Comparison of ENCODE assay signal across 24 mouse cellular contexts in the genomic region with DNA sequence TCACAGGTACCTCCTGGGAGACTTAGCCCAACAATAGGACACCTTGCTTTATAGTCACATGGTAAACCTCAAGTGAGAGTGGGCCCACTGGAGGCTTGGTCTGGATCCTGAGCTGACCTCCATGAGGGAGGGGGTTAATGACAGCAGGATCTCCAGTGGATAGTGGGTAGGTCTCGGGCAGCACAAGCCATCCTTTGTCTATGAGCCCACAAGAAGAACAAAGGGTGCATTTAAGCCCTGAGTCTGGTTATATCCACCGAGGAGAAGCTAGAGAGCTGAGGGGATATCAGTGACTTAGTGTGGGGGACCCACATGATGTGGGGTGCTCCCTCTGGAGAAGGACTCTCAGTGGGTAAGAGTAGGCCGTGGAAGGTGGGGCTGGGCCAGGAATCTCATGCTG. TPM values are rescaled to one million over a fixed set of nuclear protein-coding genes. Genes with fewer than 3 reads are reported as not detected.
DNase-seq lines count a peak whose midpoint lies in the region; ATAC-seq lines count a peak whose summit lies in the region.
"Had no signal": no experiment of that assay in that cellular context is flagged by ENCODE, and none has a peak within 500 bp of the region (broad histone marks: within the 10 kb centered on the region; RNA-seq: fewer than 3 reads in every experiment).

No protein-coding gene starts in this region.

- H3K4me1 ChIP-seq in embryonic facial prominence, embryonic 14.5 days (ENCODE audit: control insufficient read depth, insufficient read depth, low read length): peaks cover 8% of the 10 kb centered on the region; the same call in 1 of the 2 replicates

- no peak overlapping the region; the same call in 1 of the 2 replicates for H3K27ac ChIP-seq in embryonic facial prominence, embryonic 14.5 days (replicated peaks; ENCODE audit: low read depth, low read length)
- H3K27ac ChIP-seq: macrophage had no signal

- ATAC-seq in frontal cortex, adult (ENCODE audit: low TSS enrichment): peak; percentile 45
- 0 out of 2 replicates have a peak, but pooled peaks have one; percentile 22 for ATAC-seq in embryonic facial prominence, embryonic 14.5 days (ENCODE audit: low read depth)
- ATAC-seq: intestine, embryonic 16.5 days; Patski had no signal

- no peak overlapping the region for H3K4me2 ChIP-seq in embryonic facial prominence, embryonic 14.5 days (ENCODE audit: low read depth, low read length)
- H3K4me2 ChIP-seq: heart, embryonic 11.5 days had no signal

- 51% methylated on average over 3 of the region's 3 CpGs for WGBS in embryonic facial prominence, embryonic 14.5 days

- no peaks in the 10 kb centered on the region for H3K9me3 ChIP-seq in embryonic facial prominence, embryonic 14.5 days (ENCODE audit: control insufficient read depth, low read length)

- no peak for DNase-seq in frontal cortex, adult 2 months (ENCODE audit: extremely low spot score in 1 of 2, low spot score in 1 of 2)
- peak; percentile 62 for DNase-seq in layer of hippocampus, adult 9-11 months
- no peak for DNase-seq in layer of hippocampus, adult 8-10 months (ENCODE audit: low spot score in 2 of 2)
- peak; percentile 85 for DNase-seq in brain, adult 2 months (ENCODE audit: low read depth, low spot score)
- DNase-seq in embryonic facial prominence, embryonic 14.5 days (ENCODE audit: low spot score): no peak
- no peak for DNase-seq in adrenal gland, postnatal 10 days
- DNase-seq in lung, postnatal 25 days (ENCODE audit: low spot score): no peak
- DNase-seq: adrenal gland, adult 2 months; gastrocnemius, postnatal 14 days; kidney, postnatal 25 days; thymus, adult 18-20 months; thymus, postnatal 4 days had no signal

- no peak overlapping the region for H3K4me3 ChIP-seq in embryonic facial prominence, embryonic 14.5 days (ENCODE audit: low read depth, low read length)

- H3K36me3 ChIP-seq in embryonic facial prominence, embryonic 14.5 days (ENCODE audit: control insufficient read depth, insufficient read depth, low read length): no peaks in the 10 kb centered on the region

- H3K27me3 ChIP-seq in embryonic facial prominence, embryonic 14.5 days (replicated peaks; ENCODE audit: control insufficient read depth, insufficient read depth, low read length): no peaks in the 10 kb centered on the region
- H3K27me3 ChIP-seq: Patski had no signal

- H3K9ac ChIP-seq in embryonic facial prominence, embryonic 14.5 days (ENCODE audit: low read depth, low read length): no peak overlapping the region

RNA-seq across cellular contexts. Expression of a gene that starts 16.2 kb away (rescaled TPM):
- 17.7 and 19.6 TPM in 2 replicates for polyA plus RNA-seq in frontal cortex, adult 2 months (2012; rRNA removed)
- 10 to 100 TPM; 15.2 to 23.6 (median 20.1) TPM for total RNA-seq in layer of hippocampus, adult 8-10 months (2022)
- 3.7 and 5.1 TPM in 2 replicates for polyA plus RNA-seq in embryonic facial prominence, embryonic 14.5 days (2014; fragmentation: Nextera tagmentation; extraction: Ambion mirVana)
- total RNA-seq in adrenal gland, postnatal 10 days (2021): 10 to 100 TPM in 1 of 2 experiments, 1 to 10 TPM in 1; 4.3 to 17.4 TPM
- total RNA-seq: adrenal gland, adult 2 months; hematopoietic stem cell, adult 5-6 weeks; liver, adult 2 months; monocyte, adult 5-6 weeks had no signal
- polyA plus RNA-seq: kidney, embryonic 14.5 days; limb, embryonic 11.5 days; liver, adult 2 months; macrophage; Patski had no signal

RNA-seq across cellular contexts. Expression of a gene that starts 30.8 kb away (rescaled TPM):
- polyA plus RNA-seq in frontal cortex, adult 2 months (2012; rRNA removed): 12.1 and 12.6 TPM in 2 replicates
- 10 to 100 TPM in 1 of 4 experiments, 1 to 10 TPM in 3; 4.3 to 10.7 (median 9.4) TPM for total RNA-seq in layer of hippocampus, adult 8-10 months (2022)
- 1.7 and 2.0 TPM in 2 replicates for polyA plus RNA-seq in embryonic facial prominence, embryonic 14.5 days (2014; fragmentation: Nextera tagmentation; extraction: Ambion mirVana)
- total RNA-seq in adrenal gland, postnatal 10 days (2021): 1 to 10 TPM in 1 of 2 experiments, under 1 TPM in 1; 0.63 to 1.3 TPM
- total RNA-seq: liver, adult 2 months; monocyte, adult 5-6 weeks had no signal
- polyA plus RNA-seq: liver, adult 2 months; liver, embryonic 16.5 days; macrophage had no signal

RNA-seq across cellular contexts. Expression of a gene that starts 31.1 kb away (rescaled TPM):
- polyA plus RNA-seq in frontal cortex, adult 2 months (2012; rRNA removed): 10.1 and 11.4 TPM in 2 replicates
- total RNA-seq in layer of hippocampus, adult 8-10 months (2022): 1 to 10 TPM; 3.5 to 5.7 (median 4.4) TPM
- 35.7 and 41.1 TPM in 2 replicates for polyA plus RNA-seq in embryonic facial prominence, embryonic 14.5 days (2014; fragmentation: Nextera tagmentation; extraction: Ambion mirVana)
- 1 to 10 TPM; 1.9 to 7.6 TPM for total RNA-seq in adrenal gland, postnatal 10 days (2021)
- total RNA-seq: adrenal gland, adult 2 months; hematopoietic stem cell, adult 5-6 weeks; monocyte, adult 5-6 weeks had no signal
- polyA plus RNA-seq: adrenal gland, adult 2 months; liver, adult 2 months; macrophage; Patski; small intestine, adult 2 months had no signal

RNA-seq across cellular contexts. Expression of a gene that starts 49.4 kb away (rescaled TPM):
- polyA plus RNA-seq in frontal cortex, adult 2 months (2012; rRNA removed): 98.0 and 101 TPM in 2 replicates
- 100 to 1,000 TPM in 2 of 4 experiments, 10 to 100 TPM in 2; 97.3 to 102 (median 99.5) TPM for total RNA-seq in layer of hippocampus, adult 8-10 months (2022)
- 20.1 and 20.6 TPM in 2 replicates for polyA plus RNA-seq in embryonic facial prominence, embryonic 14.5 days (2014; fragmentation: Nextera tagmentation; extraction: Ambion mirVana)
- 10 to 100 TPM; 41.2 to 50.8 TPM for total RNA-seq in adrenal gland, postnatal 10 days (2021)
- total RNA-seq: monocyte, adult 5-6 weeks had no signal

RNA-seq across cellular contexts. Expression of a gene that starts 49.7 kb away (rescaled TPM):
- polyA plus RNA-seq in frontal cortex, adult 2 months (2012; rRNA removed): 82.0 and 93.0 TPM in 2 replicates
- total RNA-seq in layer of hippocampus, adult 8-10 months (2022): 10 to 100 TPM; 73.8 to 88.7 (median 86.3) TPM
- 185 and 192 TPM in 2 replicates for polyA plus RNA-seq in embryonic facial prominence, embryonic 14.5 days (2014; fragmentation: Nextera tagmentation; extraction: Ambion mirVana)
- total RNA-seq in adrenal gland, postnatal 10 days (2021): 100 to 1,000 TPM; 111 to 113 TPM

Comparison
In these comparisons a context has a peak if more than half of its experiments do, and no peak if none do; other contexts are left out.
1. DNase-seq: peak in layer of hippocampus, adult 9-11 months (single experiment) and brain, adult 2 months (single experiment); none in frontal cortex, adult 2 months (0 of 2), layer of hippocampus, adult 8-10 months (0 of 2), embryonic facial prominence, embryonic 14.5 days (single experiment), adrenal gland, postnatal 10 days (single experiment) and lung, postnatal 25 days (single experiment).